Mouse (Mus musculus): ENCODE measurements at regions not wholly inside any gene's neighbourhood (a gene's known extent, or its start where the extent isn't known, plus 50 kb on each side); places are given as distances from the start of the nearest gene placed in this dataset.

DNA sequence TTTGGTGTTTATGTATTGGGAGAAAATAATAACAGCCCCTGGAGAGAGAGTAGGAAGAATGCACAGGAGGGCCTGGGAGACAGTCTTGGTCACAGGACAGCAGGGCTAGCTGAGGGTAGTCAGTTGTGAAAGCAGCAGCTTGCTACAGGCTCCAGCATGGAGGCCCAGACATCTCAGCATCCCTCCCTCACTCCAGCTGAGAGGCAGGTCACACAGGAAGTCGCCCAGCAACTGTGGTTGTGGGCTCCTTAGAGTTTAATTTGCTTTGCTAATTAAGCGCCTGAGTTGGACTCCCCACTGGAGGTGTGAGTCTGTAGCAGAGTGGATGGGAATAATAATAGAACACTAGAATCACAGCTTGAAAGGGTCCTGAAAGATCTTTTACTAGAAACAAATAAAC lies 436.0 kb downstream of the Cdk5rap2 start:
- no peak for DNase-seq
- intact Hi-C loops (cut with DNase I), result no loop called here

DNA sequence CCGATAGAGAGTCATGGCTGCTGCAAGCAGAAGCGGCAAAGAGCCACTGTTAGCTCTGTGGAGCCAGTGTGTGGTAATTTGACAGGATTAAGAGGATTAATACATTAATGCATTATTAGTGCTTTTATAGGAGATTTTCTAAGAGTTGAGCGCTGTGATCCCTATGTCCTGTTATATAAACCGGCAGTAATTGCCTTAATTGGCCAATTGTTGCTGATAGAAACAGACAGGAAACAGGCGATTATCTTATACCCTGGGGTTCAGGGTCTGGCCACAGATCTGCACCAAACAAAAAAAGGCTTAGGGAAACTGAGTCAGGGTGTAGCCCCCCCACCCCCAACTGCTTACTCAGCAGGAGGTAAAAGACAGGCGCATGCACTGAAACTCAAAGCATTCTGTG lies 436.7 kb downstream of the Cdk5rap2 start:
- DNase-seq, result no peak
- intact Hi-C loops (cut with DNase I), result no loop called here

DNA sequence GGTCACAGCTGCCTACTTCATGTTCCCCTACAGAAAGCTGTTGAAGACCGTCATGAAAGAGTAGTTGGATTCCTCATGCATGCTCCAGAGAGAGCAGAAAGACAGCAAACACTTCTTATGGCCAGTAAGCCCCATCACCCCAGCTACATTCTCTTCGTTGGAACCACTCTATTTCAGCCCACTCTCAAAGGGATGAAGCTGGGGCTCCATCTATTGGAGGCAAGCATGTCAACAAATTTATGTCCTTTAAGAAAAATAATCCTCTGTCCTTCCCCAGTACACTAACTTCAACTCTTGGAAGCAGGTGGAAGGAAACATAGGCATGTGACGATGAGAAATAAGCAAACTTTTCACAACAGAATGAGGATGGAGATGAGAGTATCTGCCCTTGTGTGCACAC lies 438.5 kb downstream of the Cdk5rap2 start:
- no peak for DNase-seq
- intact Hi-C loops (cut with DNase I), result no loop called here

DNA sequence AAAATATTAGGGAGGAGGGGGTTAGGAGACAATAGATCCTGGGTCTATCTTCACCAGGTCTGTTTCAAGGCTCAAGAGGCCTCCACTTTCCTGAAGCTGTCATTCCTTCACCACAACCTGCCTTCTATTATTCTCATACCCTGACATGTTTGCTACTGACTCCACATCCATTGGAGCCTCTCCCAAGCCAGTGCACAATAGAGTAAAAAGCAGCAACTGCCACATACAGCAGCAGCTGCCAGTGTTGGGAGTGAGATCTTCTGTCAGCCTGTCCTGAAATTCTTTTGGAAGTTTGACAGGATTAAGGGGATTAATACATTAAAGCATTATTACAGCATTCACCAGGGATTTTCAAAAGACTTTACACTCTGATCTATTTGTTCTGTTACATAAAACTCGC lies 441.8 kb downstream of the Cdk5rap2 start:
- intact Hi-C loops (cut with DNase I), result no loop called here
- DNase-seq, result no peak

Measured in gastrocnemius, postnatal 36 days (tissue).